Mouse (Mus musculus): ENCODE measurements around the gene Lifr. TPM values are rescaled to one million over a fixed set of nuclear protein-coding genes. Genes with fewer than 3 reads are reported as not detected.

Lifr gene
- total and polyA plus RNA-seq, 3 experiments, result 16.8 to 62.9 (median 56.2) TPM

GRCm38 (mm10) chr15:7191074-7191473 is 100.7 kb downstream of the Lifr start:
- 70% methylated on average over 4 of the region's 4 CpGs for WGBS
- H3K27me3 ChIP-seq (ENCODE audit: control insufficient read depth, insufficient read depth, low read length), result no peaks in the 10 kb centered on the region
- intact Hi-C loops (cut with DNase I), result no loop called here
- peak overlapping the region; percentile 91 for H3K27ac ChIP-seq
- no peak for DNase-seq
- H3K79me2 ChIP-seq (replicated peaks; ENCODE audit: control insufficient read depth, insufficient read depth, low read length), result no peaks in the 10 kb centered on the region
- no peak overlapping the region for H3K4me3 ChIP-seq
- peaks cover 16% of the 10 kb centered on the region for H3K36me3 ChIP-seq (ENCODE audit: control insufficient read depth, insufficient read depth, low read length)
- peaks cover 6% of the 10 kb centered on the region; the same call in 1 of the 2 replicates for H3K4me1 ChIP-seq (ENCODE audit: control insufficient read depth, insufficient read depth, low read length)
- TF ChIP-seq POLR2A (IDR thresholded peaks at IDR 0.05; ENCODE audit: insufficient read depth, low read depth, low read length) (no peak), EP300 (IDR thresholded peaks at IDR 0.05; ENCODE audit: insufficient read depth, low read depth, low read length) (no peak), CTCF (IDR thresholded peaks at IDR 0.05) (no peak)
- no peak overlapping the region for H3K9ac ChIP-seq (ENCODE audit: low read depth, low read length)

DNA sequence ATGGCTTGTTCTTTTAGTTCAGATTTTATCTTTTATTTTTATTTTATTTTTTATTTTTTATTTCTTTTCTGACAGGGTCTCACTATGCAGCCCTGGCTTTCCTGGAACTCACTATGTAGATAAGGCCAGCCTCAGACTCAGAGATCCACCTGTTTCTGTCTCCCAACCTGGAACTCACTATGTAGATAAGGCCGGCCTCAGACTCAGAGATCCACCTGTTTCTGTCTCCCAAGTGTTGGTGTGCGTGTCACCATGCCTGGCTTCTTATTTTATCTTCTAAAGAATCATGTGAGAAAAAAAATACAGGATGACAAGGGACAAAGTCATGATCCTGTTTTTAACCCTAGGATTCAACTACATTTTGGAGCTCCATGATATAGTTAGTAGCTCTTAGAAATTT is 102.2 kb downstream of the Lifr start:
- Histone ChIP-seq H3K4me1 (ENCODE audit: control insufficient read depth, insufficient read depth, low read length) (peaks cover 6% of the 10 kb centered on the region; the same call in 1 of the 2 replicates), H3K36me3 (ENCODE audit: control insufficient read depth, insufficient read depth, low read length) (peaks cover 16% of the 10 kb centered on the region), H3K4me3 (no peak overlapping the region), H3K27ac (no peak overlapping the region), H3K9ac (ENCODE audit: low read depth, low read length) (no peak overlapping the region), H3K27me3 (ENCODE audit: control insufficient read depth, insufficient read depth, low read length) (no peaks in the 10 kb centered on the region), H3K79me2 (replicated peaks; ENCODE audit: control insufficient read depth, insufficient read depth, low read length) (no peaks in the 10 kb centered on the region)
- TF ChIP-seq CTCF (IDR thresholded peaks at IDR 0.05), result no peak
- TF ChIP-seq POLR2A (IDR thresholded peaks at IDR 0.05; ENCODE audit: insufficient read depth, low read depth, low read length), result no peak
- TF ChIP-seq EP300 (IDR thresholded peaks at IDR 0.05; ENCODE audit: insufficient read depth, low read depth, low read length), result no peak
- intact Hi-C loops (cut with DNase I), result no loop called here
- 93% methylated on average over 2 of the region's 2 CpGs for WGBS
- no peak for DNase-seq

DNA sequence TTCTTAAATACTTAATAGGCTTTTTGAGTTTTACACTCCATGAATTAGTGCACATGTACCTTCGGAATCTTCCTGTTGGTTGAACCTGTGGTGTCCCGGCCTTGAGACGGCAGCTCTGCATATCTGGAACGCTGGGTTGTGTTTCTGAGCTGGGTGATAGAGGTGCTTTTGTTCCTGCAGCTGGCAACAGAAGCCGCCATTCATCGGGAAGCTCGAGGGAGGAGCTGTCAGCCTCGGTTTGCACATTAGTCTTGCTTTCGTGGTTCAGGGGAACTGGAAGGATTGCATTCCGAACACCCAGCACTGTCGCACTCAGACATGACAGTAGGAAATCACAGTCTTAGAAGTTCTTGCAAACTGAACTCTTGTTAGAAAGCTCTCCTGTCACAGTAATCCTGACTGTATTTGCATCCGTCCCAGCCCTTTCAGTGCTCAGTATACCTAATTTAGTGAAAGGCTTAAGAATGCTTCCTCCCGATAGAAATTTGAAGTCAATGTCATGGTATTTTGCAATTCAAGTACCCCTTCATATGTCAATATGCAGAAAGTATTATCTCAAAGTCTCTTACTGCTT is 103.8 kb downstream of the Lifr start:
- WGBS, result 53% methylated on average over 13 of the region's 13 CpGs
- Histone ChIP-seq H3K36me3 (ENCODE audit: control insufficient read depth, insufficient read depth, low read length) (peaks cover 14% of the 10 kb centered on the region), H3K27ac (no peak overlapping the region), H3K9ac (ENCODE audit: low read depth, low read length) (no peak overlapping the region), H3K4me1 (ENCODE audit: control insufficient read depth, insufficient read depth, low read length) (peaks cover 7% of the 10 kb centered on the region; the same call in 1 of the 2 replicates), H3K27me3 (ENCODE audit: control insufficient read depth, insufficient read depth, low read length) (no peaks in the 10 kb centered on the region), H3K4me3 (no peak overlapping the region), H3K79me2 (replicated peaks; ENCODE audit: control insufficient read depth, insufficient read depth, low read length) (no peaks in the 10 kb centered on the region)
- intact Hi-C loops (cut with DNase I), result no loop called here
- TF ChIP-seq CTCF (IDR thresholded peaks at IDR 0.05), result no peak
- no peak for TF ChIP-seq POLR2A (IDR thresholded peaks at IDR 0.05; ENCODE audit: insufficient read depth, low read depth, low read length)
- no peak for TF ChIP-seq EP300 (IDR thresholded peaks at IDR 0.05; ENCODE audit: insufficient read depth, low read depth, low read length)
- DNase-seq, result no peak

GRCm38 (mm10) chr15:7194748-7195221 is 104.4 kb downstream of the Lifr start:
- WGBS, result 81% methylated on average over 6 of the region's 6 CpGs
- H3K27ac ChIP-seq, result no peak overlapping the region; the same call in 1 of the 2 replicates

GRCm38 (mm10) chr15:7197652-7198445 is 107.4 kb downstream of the Lifr start:
- peaks cover 9% of the 10 kb centered on the region for H3K4me1 ChIP-seq (ENCODE audit: control insufficient read depth, insufficient read depth, low read length)
- 82% methylated on average over 3 of the region's 3 CpGs for WGBS
- TF ChIP-seq POLR2A (IDR thresholded peaks at IDR 0.05; ENCODE audit: insufficient read depth, low read depth, low read length) (no peak), EP300 (IDR thresholded peaks at IDR 0.05; ENCODE audit: insufficient read depth, low read depth, low read length) (no peak), CTCF (IDR thresholded peaks at IDR 0.05) (no peak)
- H3K36me3 ChIP-seq (ENCODE audit: control insufficient read depth, insufficient read depth, low read length), result peaks cover 6% of the 10 kb centered on the region; the same call in 1 of the 2 replicates
- H3K27ac ChIP-seq, result no peak overlapping the region
- H3K79me2 ChIP-seq (replicated peaks; ENCODE audit: control insufficient read depth, insufficient read depth, low read length), result no peaks in the 10 kb centered on the region
- intact Hi-C loops (cut with DNase I), result no loop called here
- H3K4me3 ChIP-seq, result no peak overlapping the region
- no peaks in the 10 kb centered on the region for H3K27me3 ChIP-seq (ENCODE audit: control insufficient read depth, insufficient read depth, low read length)
- H3K9ac ChIP-seq (ENCODE audit: low read depth, low read length), result no peak overlapping the region
- DNase-seq, result no peak

More at GRCm38 (mm10) chr15:7194748-7195221, 104.4 kb downstream of the Lifr start:
- Histone ChIP-seq H3K4me1 (ENCODE audit: control insufficient read depth, insufficient read depth, low read length) (peaks cover 4% of the 10 kb centered on the region; the same call in 1 of the 2 replicates), H3K36me3 (ENCODE audit: control insufficient read depth, insufficient read depth, low read length) (peaks cover 11% of the 10 kb centered on the region), H3K79me2 (replicated peaks; ENCODE audit: control insufficient read depth, insufficient read depth, low read length) (no peaks in the 10 kb centered on the region), H3K27me3 (ENCODE audit: control insufficient read depth, insufficient read depth, low read length) (no peaks in the 10 kb centered on the region), H3K4me3 (no peak overlapping the region), H3K9ac (ENCODE audit: low read depth, low read length) (no peak overlapping the region)
- no peak for DNase-seq
- intact Hi-C loops (cut with DNase I), result no loop called here
- TF ChIP-seq CTCF (IDR thresholded peaks at IDR 0.05), result no peak
- TF ChIP-seq EP300 (IDR thresholded peaks at IDR 0.05; ENCODE audit: insufficient read depth, low read depth, low read length), result no peak
- TF ChIP-seq POLR2A (IDR thresholded peaks at IDR 0.05; ENCODE audit: insufficient read depth, low read depth, low read length), result no peak

DNA sequence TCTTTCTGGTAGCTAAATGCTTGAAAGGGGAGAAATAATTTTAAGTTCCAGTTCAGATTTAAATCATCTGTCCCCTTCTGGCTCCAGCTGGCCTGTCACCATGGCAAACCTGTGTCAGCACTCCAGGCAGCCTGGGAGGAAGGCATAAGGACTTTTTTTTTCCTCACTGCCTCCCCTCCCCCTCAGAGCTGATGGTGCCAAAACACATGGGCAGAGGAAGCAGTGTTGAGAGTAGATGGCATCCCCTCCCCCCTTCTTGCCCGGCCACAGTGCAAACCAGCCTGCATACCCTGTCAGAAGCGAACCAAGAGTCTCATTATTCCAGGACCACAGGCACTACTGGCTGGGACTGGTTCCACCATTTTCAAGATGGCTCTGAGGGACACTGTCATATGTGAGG is 108.4 kb downstream of the Lifr start:
- intact Hi-C loops (cut with DNase I), result no loop called here
- Histone ChIP-seq H3K79me2 (replicated peaks; ENCODE audit: control insufficient read depth, insufficient read depth, low read length) (no peaks in the 10 kb centered on the region), H3K4me1 (ENCODE audit: control insufficient read depth, insufficient read depth, low read length) (peaks cover 14% of the 10 kb centered on the region), H3K27me3 (ENCODE audit: control insufficient read depth, insufficient read depth, low read length) (no peaks in the 10 kb centered on the region), H3K9ac (ENCODE audit: low read depth, low read length) (no peak overlapping the region), H3K27ac (no peak overlapping the region), H3K4me3 (no peak overlapping the region), H3K36me3 (ENCODE audit: control insufficient read depth, insufficient read depth, low read length) (peaks cover 6% of the 10 kb centered on the region; the same call in 1 of the 2 replicates)
- TF ChIP-seq EP300 (IDR thresholded peaks at IDR 0.05; ENCODE audit: insufficient read depth, low read depth, low read length), result no peak
- no peak for TF ChIP-seq POLR2A (IDR thresholded peaks at IDR 0.05; ENCODE audit: insufficient read depth, low read depth, low read length)
- no peak for TF ChIP-seq CTCF (IDR thresholded peaks at IDR 0.05)
- 66% methylated on average over 2 of the region's 2 CpGs for WGBS
- no peak for DNase-seq

All from heart, adult 2 months (tissue).